Mouse (Mus musculus): Measurements from ENCODE around the gene Cfap206.

Gene Cfap206

GRCm38 (mm10) chr4:34673721-34674120, 56.3 kb downstream of the Cfap206 start:
- DNase-seq (ENCODE audit: low spot score in 2 of 2), result no peak

- DNase-seq (ENCODE audit: low spot score in 2 of 2), result no peak
Measured at GRCm38 (mm10) chr4:34667923-34668322, 62.1 kb downstream of the Cfap206 start.

- DNase-seq (ENCODE audit: low spot score in 2 of 2), result no peak
Measured at GRCm38 (mm10) chr4:34661927-34662326, 68.1 kb downstream of the Cfap206 start.

GRCm38 (mm10) chr4:34661514-34661913, 68.5 kb downstream of the Cfap206 start:
- no peak for DNase-seq (ENCODE audit: low spot score in 2 of 2)

- no peak for DNase-seq (ENCODE audit: low spot score in 2 of 2)
Measured at GRCm38 (mm10) chr4:34659012-34659411, 71.0 kb downstream of the Cfap206 start.

- no peak for DNase-seq (ENCODE audit: low spot score in 2 of 2)
Measured at GRCm38 (mm10) chr4:34656101-34656500, 73.9 kb downstream of the Cfap206 start.

GRCm38 (mm10) chr4:34653179-34653578, 76.8 kb downstream of the Cfap206 start:
- no peak for DNase-seq (ENCODE audit: low spot score in 2 of 2)

GRCm38 (mm10) chr4:34644779-34645178, 85.2 kb downstream of the Cfap206 start:
- DNase-seq (ENCODE audit: low spot score in 2 of 2), result no peak

GRCm38 (mm10) chr4:34640731-34641130, 89.3 kb downstream of the Cfap206 start:
- DNase-seq (ENCODE audit: low spot score in 2 of 2), result no peak

- DNase-seq (ENCODE audit: low spot score in 2 of 2), result no peak
Measured at GRCm38 (mm10) chr4:34639745-34640364, 90.2 kb downstream of the Cfap206 start.

All from spleen, postnatal 14 days (tissue).